Mouse (Mus musculus) lung, adult 2 months (tissue): Measurements from ENCODE around the gene Ms4a7.
"Not testable (repeated sequence)": the region's sequence is repeated elsewhere in the genome, so short reads cannot be mapped to it uniquely, and the experiment has no call there.

Source experiments
- CTCF ChIP-seq: fragments of 200-500 bp; IDR thresholded peaks from 2 replicates; pipeline ENCODE4 v1.5.1; 2011; ENCODE audit warnings: mild to moderate bottlenecking, low read length, control low read depth; ENCODE audit not compliant: insufficient read depth
- POLR2A ChIP-seq: fragments of 200-500 bp; IDR thresholded peaks from 2 replicates; pipeline ENCODE4 v1.6.1; 2011; ENCODE audit warnings: low read depth, mild to moderate bottlenecking, control low read depth, low read length, borderline replicate concordance; ENCODE audit errors: extremely low read depth

DNA sequence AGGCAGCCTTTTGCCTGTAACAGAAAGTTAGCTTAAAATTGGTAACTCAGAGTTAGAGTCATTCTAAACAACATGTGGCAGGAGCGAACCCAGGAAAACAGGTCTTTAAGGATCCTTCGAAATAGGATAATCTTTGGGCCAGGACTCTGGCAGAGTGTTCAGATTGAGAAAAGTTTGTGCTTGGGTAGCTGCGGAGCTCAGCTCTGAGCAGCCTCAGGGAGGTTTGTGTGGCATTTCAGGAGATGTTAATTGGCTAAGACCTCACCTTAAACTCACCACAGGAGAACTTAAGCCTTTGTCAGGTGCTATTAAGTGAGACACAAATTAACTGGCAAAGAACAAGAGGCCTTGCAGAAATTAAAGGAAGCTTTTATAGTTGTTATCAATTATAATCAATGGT lies 42.3 kb downstream of the Ms4a7 start:
- TF ChIP-seq CTCF, POLR2A: not testable (repeated sequence)
